Mouse (Mus musculus): ENCODE results near the gene Lrrc43.
"Not testable (repeated sequence)": the region's sequence is repeated elsewhere in the genome, so short reads cannot be mapped to it uniquely, and the experiment has no call there.

Gene Lrrc43

GRCm38 (mm10) chr5:123489112-123489785 is at the start of gene Lrrc43, which contains the start of gene Il31:
Lrrc43 (plus strand) TSS chr5:123489305.
Il31 (minus strand) TSS chr5:123489489.
- no peak for DNase-seq

- DNase-seq = no peak
These were observed 49.8 kb upstream of the Lrrc43 start for GRCm38 (mm10) chr5:123439312-123439711.

GRCm38 (mm10) chr5:123439941-123440340 is 49.2 kb upstream of the Lrrc43 start:
- DNase-seq = peak in 1 of 2 experiments; percentile 37

- no peak for DNase-seq
These were observed 48.4 kb upstream of the Lrrc43 start for GRCm38 (mm10) chr5:123440664-123441063.

GRCm38 (mm10) chr5:123442283-123442682 is 46.8 kb upstream of the Lrrc43 start:
- no peak for DNase-seq

GRCm38 (mm10) chr5:123444069-123444468 is 45.0 kb upstream of the Lrrc43 start:
- peak; percentile 59 to 75 for DNase-seq

- no peak for DNase-seq
These were observed 44.2 kb upstream of the Lrrc43 start for GRCm38 (mm10) chr5:123444849-123445334.

- no peak for DNase-seq
These were observed 37.2 kb upstream of the Lrrc43 start for GRCm38 (mm10) chr5:123451886-123452285.

- DNase-seq = no peak
These were observed 27.7 kb upstream of the Lrrc43 start for GRCm38 (mm10) chr5:123461420-123461819.

- DNase-seq = no peak
These were observed 24.5 kb upstream of the Lrrc43 start for GRCm38 (mm10) chr5:123464638-123465037.

GRCm38 (mm10) chr5:123470784-123471400 is 18.2 kb upstream of the Lrrc43 start:
- no peak for DNase-seq

- no peak for DNase-seq
These were observed 15.3 kb upstream of the Lrrc43 start for GRCm38 (mm10) chr5:123473817-123474216.

- DNase-seq = no peak
These were observed 1.3 kb upstream of the Lrrc43 start for GRCm38 (mm10) chr5:123487659-123488395.

GRCm38 (mm10) chr5:123489935-123490334 is 830 bp downstream of the Lrrc43 start:
- DNase-seq = no peak

GRCm38 (mm10) chr5:123499717-123500116 is 10.6 kb downstream of the Lrrc43 start:
- peak in 1 of 2 experiments; percentile 27 for DNase-seq

- no peak for DNase-seq
These were observed 12.9 kb downstream of the Lrrc43 start for GRCm38 (mm10) chr5:123501973-123502372.

GRCm38 (mm10) chr5:123507936-123508723 is 19.0 kb downstream of the Lrrc43 start:
- peak; percentile 85 to 86 for DNase-seq

- DNase-seq = no peak
These were observed 19.8 kb downstream of the Lrrc43 start for GRCm38 (mm10) chr5:123508921-123509320.

- no peak for DNase-seq
These were observed 21.1 kb downstream of the Lrrc43 start, which contains the start of gene B3gnt4 for GRCm38 (mm10) chr5:123510160-123510559. B3gnt4 (plus strand) TSS chr5:123510460.

- not testable (repeated sequence) for DNase-seq
These were observed 22.3 kb downstream of the Lrrc43 start for GRCm38 (mm10) chr5:123511426-123511825.

GRCm38 (mm10) chr5:123512102-123512501 is 23.0 kb downstream of the Lrrc43 start:
- DNase-seq = no peak

GRCm38 (mm10) chr5:123514871-123515270 is 25.8 kb downstream of the Lrrc43 start:
- no peak for DNase-seq

- peak in 1 of 2 experiments; percentile 9 for DNase-seq
These were observed 31.6 kb downstream of the Lrrc43 start for GRCm38 (mm10) chr5:123520666-123521065.
